Mouse (Mus musculus): Measurements from ENCODE around the gene Myo10.

The Myo10 gene

GRCm38 (mm10) chr15:25622200-25622866, at the start of gene Myo10:
Myo10 (plus strand) TSS chr15:25622525.
- in situ Hi-C loops (cut with MboI; ENCODE audit: low pct_unique_long_range_greater_than_20kb in 1 of 2, low sequenced_read_pairs in 2 of 2, unreplicated experiment in 1 of 2) = no loop called here

GRCm38 (mm10) chr15:25573113-25573512, 49.2 kb upstream of the Myo10 start:
- in situ Hi-C loops (cut with MboI; ENCODE audit: low pct_unique_long_range_greater_than_20kb in 1 of 2, low sequenced_read_pairs in 2 of 2, unreplicated experiment in 1 of 2) = no loop called here

GRCm38 (mm10) chr15:25573876-25574601, 48.3 kb upstream of the Myo10 start:
- in situ Hi-C loops (cut with MboI; ENCODE audit: low pct_unique_long_range_greater_than_20kb in 1 of 2, low sequenced_read_pairs in 2 of 2, unreplicated experiment in 1 of 2) = no loop called here

DNA sequence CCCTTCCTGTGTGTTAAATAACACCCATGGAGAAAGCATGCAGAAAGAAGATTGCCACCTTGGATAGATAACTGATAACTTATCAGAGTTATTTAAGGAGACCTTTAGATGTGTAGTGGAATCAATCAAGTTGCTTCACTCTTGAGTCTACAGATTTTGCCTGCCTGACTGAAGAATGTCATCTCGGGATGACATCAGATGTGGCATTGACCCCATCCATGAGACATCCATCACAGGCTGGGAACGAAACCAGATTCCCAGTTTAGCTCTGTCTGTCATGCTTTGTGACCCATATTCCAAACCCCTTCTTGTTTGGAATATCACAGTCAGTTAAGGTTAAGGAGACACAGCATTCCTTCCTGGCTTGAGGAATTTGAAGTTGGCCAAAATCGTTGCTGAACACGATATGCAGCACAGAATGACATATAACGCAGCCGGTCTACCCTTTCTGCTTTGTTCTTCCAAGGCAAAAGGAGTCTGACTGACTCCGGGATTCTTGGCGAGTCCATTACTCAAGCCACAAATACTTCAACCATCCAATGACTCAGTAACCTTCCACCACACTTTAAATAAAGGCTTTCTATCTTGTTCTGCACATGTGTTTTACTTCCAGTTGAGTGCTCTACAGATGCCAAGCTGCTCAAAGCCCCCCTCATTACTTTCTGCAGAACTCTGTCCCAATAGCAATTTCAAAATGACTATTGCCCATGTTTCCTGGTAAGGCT, 44.8 kb upstream of the Myo10 start:
- in situ Hi-C loops (cut with MboI; ENCODE audit: low pct_unique_long_range_greater_than_20kb in 1 of 2, low sequenced_read_pairs in 2 of 2, unreplicated experiment in 1 of 2) = no loop called here

GRCm38 (mm10) chr15:25578369-25578768, 44.0 kb upstream of the Myo10 start:
- in situ Hi-C loops (cut with MboI; ENCODE audit: low pct_unique_long_range_greater_than_20kb in 1 of 2, low sequenced_read_pairs in 2 of 2, unreplicated experiment in 1 of 2) = no loop called here

- in situ Hi-C loops (cut with MboI; ENCODE audit: low pct_unique_long_range_greater_than_20kb in 1 of 2, low sequenced_read_pairs in 2 of 2, unreplicated experiment in 1 of 2) = no loop called here
Measured at GRCm38 (mm10) chr15:25580731-25581130, 41.6 kb upstream of the Myo10 start.

DNA sequence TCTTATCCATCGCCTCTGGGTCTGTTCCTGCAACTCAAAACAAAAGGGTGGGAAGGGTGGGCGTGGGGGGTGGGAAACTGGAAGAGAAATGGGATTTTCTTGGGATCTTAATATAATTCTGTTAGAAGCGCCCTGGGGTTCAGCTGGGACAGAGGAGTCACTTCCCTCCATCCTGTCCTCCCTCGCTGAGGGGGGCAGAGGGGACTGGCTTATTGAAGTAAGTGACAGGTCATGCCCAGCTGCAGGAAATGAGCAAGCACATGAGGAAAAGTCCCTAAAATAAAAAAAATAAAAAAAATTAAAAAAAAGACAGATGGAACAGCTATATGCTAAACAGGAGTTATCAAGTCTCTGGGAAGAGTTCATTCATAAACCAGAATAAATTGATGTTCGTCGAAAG, 40.3 kb upstream of the Myo10 start:
- in situ Hi-C loops (cut with MboI; ENCODE audit: low pct_unique_long_range_greater_than_20kb in 1 of 2, low sequenced_read_pairs in 2 of 2, unreplicated experiment in 1 of 2) = no loop called here

DNA sequence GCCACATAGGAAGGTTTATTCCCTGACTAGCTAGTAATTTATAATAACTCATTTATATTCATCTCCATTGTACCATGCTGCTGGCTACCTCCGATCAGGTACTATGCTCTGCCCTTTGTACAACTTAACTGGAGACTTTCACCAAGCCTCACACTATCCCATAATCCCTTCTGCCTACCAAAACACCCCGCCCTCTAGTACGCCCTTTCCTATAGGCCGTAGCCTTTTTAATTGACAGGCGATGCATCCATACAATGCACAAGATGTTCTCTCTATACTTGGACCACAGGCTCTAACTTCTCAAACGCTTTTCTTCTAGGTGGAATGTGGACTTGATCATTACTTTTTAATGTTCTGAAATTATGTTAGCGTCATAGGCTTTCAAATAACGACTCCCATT, 39.0 kb upstream of the Myo10 start:
- in situ Hi-C loops (cut with MboI; ENCODE audit: low pct_unique_long_range_greater_than_20kb in 1 of 2, low sequenced_read_pairs in 2 of 2, unreplicated experiment in 1 of 2) = no loop called here

GRCm38 (mm10) chr15:25586828-25587227, 35.5 kb upstream of the Myo10 start:
- in situ Hi-C loops (cut with MboI; ENCODE audit: low pct_unique_long_range_greater_than_20kb in 1 of 2, low sequenced_read_pairs in 2 of 2, unreplicated experiment in 1 of 2) = no loop called here

GRCm38 (mm10) chr15:25587943-25588342, 34.4 kb upstream of the Myo10 start:
- in situ Hi-C loops (cut with MboI; ENCODE audit: low pct_unique_long_range_greater_than_20kb in 1 of 2, low sequenced_read_pairs in 2 of 2, unreplicated experiment in 1 of 2) = no loop called here

DNA sequence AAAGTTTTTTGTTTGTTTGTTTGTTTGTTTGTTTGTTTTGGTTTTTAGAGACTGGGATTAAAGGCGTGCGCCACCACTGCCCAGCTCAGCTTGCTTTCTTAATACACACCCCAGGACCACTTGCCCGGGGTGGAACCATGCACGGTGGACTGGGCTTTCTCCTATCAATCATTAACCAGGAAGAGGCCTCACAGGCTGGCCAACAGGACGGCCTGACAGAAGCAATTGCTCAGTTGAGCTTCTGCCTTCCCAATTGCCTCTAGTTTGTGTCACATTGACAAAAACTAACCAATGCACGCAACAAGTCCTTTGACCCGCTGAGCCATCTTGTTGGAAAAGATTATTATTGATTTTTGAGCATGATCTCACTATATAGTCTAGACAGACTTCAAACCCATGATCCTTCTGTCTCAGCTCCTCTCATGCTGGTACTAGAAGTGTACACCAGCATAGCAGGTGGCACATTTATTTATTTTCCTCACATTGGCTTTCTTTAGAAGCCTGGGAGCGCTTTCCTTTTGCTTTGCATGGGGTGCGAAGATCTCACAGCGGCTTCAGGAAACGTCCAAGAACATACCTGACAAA, 32.9 kb upstream of the Myo10 start:
- in situ Hi-C loops (cut with MboI; ENCODE audit: low pct_unique_long_range_greater_than_20kb in 1 of 2, low sequenced_read_pairs in 2 of 2, unreplicated experiment in 1 of 2) = no loop called here

DNA sequence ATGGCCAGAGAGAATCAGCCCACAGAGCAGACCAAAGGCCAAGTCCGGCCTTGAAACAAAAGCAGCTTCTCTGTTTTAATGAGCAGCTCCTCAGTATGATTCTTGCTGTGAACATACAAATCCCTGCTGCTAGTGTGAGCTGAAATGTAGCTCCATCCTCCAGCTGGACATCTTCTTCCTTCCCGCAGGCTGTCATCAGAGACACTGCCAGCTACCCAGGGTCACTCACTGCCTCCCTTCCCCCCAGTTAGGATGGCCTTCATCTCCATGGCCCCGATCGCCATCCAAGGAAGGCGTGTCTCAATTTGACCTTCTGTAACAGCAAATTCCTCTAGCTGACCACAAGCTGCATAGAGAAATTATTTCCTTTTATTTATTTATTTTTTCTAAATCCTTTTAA, 32.4 kb upstream of the Myo10 start:
- in situ Hi-C loops (cut with MboI; ENCODE audit: low pct_unique_long_range_greater_than_20kb in 1 of 2, low sequenced_read_pairs in 2 of 2, unreplicated experiment in 1 of 2) = no loop called here

DNA sequence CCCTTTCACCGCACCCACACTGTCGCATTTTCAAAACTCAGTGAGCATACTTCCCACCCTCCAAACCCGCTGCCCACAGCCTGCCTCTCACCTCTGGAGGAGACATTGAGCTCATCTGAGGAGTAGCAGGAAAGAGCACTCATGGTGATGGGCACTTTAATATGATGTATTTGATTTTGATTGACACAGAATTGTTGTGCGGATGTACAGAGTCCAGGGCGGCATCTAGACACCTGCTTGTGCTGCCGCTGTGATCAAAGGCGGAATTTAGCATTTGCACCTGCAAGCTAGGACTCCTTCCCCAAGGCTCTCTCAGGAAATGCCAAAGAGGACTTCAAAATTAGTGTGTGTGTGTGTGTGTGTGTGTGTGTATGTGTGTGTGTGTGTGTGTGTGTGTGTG, 31.4 kb upstream of the Myo10 start:
- in situ Hi-C loops (cut with MboI; ENCODE audit: low pct_unique_long_range_greater_than_20kb in 1 of 2, low sequenced_read_pairs in 2 of 2, unreplicated experiment in 1 of 2) = no loop called here

DNA sequence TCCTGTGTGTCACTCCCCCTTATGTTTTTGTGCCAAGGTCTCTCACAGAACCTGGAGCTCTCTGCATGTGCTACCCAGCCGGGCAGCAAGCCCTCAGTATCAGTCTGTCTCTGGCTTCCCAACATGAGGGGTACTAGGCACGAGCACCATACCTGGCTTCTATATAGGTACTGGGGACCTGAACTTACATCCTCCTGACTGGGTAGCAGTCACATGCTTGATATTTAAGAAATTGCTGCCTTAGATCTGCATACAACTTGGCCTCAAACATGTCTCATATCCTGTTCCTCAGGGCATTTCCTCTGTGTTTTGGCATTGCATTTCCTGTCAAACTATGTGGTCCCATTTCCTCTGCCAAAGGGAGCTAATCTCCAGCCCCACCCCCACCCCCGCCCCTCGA, 30.4 kb upstream of the Myo10 start:
- in situ Hi-C loops (cut with MboI; ENCODE audit: low pct_unique_long_range_greater_than_20kb in 1 of 2, low sequenced_read_pairs in 2 of 2, unreplicated experiment in 1 of 2) = no loop called here

DNA sequence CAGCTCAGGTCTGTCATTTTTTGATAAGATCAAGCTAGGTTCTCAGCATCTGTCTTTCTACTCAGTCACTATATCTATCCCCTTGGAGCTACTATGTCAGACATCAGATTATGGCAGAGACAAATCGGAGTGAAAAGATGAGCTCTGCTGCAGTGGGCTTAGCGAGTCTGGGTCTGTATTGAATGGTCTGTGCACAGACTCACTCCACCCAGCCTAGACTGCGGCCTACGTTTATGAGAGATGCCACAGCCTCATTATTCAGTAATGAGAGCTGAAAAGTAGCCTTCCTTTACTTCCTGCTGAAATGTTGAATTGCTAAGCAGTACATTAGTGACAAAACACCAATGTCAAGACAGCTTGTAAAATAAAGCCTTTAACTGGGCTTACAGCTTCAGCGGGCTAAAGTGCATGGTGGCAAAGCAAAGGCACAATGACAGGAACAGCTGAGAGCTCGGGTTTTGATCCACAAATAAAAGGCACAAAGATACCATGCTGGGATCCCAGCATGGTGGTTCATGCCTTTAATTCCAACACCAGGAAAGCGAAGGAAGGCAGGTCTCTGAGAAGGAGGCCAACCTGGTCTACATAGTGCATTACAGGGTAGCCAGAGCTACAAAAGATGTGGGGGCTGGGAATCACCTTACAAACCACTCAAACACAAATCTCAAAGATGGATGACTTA, 28.7 kb upstream of the Myo10 start:
- in situ Hi-C loops (cut with MboI; ENCODE audit: low pct_unique_long_range_greater_than_20kb in 1 of 2, low sequenced_read_pairs in 2 of 2, unreplicated experiment in 1 of 2) = no loop called here

DNA sequence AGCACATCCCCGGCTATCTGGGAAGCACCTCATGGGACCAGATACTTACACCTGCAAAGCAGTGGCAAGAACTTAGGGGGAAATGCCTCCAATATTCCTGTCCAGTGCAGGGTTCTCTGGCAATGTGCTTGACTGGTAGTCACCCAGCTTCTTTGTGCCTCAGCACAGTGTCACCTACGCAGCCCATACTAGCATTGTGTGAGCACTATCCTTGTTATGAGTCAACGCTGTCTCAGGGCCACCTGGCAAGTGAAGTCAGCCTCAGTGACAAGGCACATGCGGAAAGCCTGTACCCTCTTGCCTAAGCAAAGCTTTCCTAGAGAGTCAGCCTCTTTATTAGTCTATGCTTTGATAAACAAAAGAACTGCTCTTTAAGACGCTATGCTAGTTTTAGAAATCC, 24.0 kb upstream of the Myo10 start:
- in situ Hi-C loops (cut with MboI; ENCODE audit: low pct_unique_long_range_greater_than_20kb in 1 of 2, low sequenced_read_pairs in 2 of 2, unreplicated experiment in 1 of 2) = no loop called here

DNA sequence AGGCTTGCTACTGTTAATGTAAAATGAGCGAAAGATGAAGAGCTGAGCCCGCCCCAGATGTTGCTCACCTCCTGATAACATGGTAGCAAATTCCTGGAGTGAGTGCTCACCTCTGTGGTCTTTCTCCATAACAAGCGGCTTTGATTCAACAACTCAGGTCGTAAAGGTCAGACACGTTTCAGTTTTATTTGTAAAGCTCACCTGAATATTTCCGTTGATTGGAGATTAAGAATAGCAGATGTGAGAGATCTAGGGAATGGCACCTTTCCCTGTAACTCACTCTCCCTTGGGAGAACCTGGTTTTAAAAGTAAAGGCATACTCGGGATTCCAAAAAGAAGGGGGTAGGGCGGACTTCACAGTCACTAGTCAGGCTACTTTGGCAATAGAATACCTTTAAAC, 20.0 kb upstream of the Myo10 start:
- in situ Hi-C loops (cut with MboI; ENCODE audit: low pct_unique_long_range_greater_than_20kb in 1 of 2, low sequenced_read_pairs in 2 of 2, unreplicated experiment in 1 of 2) = loop anchor here in 1 of 2 experiments (10.0 kb wide), 1 partner anchor 112 kb away; no protein-coding TSS in a partner anchor

- in situ Hi-C loops (cut with MboI; ENCODE audit: low pct_unique_long_range_greater_than_20kb in 1 of 2, low sequenced_read_pairs in 2 of 2, unreplicated experiment in 1 of 2) = loop anchor here in 1 of 2 experiments (10.0 kb wide), 1 partner anchor 112 kb away; no protein-coding TSS in a partner anchor
Measured at GRCm38 (mm10) chr15:25603286-25603685, 19.0 kb upstream of the Myo10 start.
